Mouse (Mus musculus): ENCODE measurements around the gene Sema6d. TPM values are rescaled to one million over a fixed set of nuclear protein-coding genes. Genes with fewer than 3 reads are reported as not detected.

Gene Sema6d
- polyA plus RNA-seq, 2 experiments: 12.9 to 19.1 TPM

- Histone ChIP-seq H3K4me2 (replicated peaks; ENCODE audit: low read depth, low read length, severe bottlenecking) (no peak overlapping the region), H3K9ac (ENCODE audit: low read depth, low read length, severe bottlenecking) (no peak overlapping the region), H3K27ac (replicated peaks; ENCODE audit: low read depth, low read length) (no peak overlapping the region), H3K9me3 (ENCODE audit: control insufficient read depth, low read length) (no peaks in the 10 kb centered on the region), H3K4me1 (ENCODE audit: control insufficient read depth, insufficient read depth, low read length) (no peaks in the 10 kb centered on the region), H3K4me3 (replicated peaks; ENCODE audit: low read length) (no peak overlapping the region), H3K27me3 (ENCODE audit: control insufficient read depth, insufficient read depth, low read length) (no peaks in the 10 kb centered on the region), H3K36me3 (ENCODE audit: control insufficient read depth, insufficient read depth, low read length) (no peaks in the 10 kb centered on the region)
- ATAC-seq (ENCODE audit: low FRiP score, low read depth) (no peak), DNase-seq (ENCODE audit: low spot score) (no peak)
- no peak for TF ChIP-seq POLR2A (IDR thresholded peaks at IDR 0.05; ENCODE audit: borderline replicate concordance, extremely low read depth, insufficient read depth, insufficient read length)
Observed at GRCm38 (mm10) chr2:124477904-124478303, 388.1 kb downstream of the Sema6d start.

DNA sequence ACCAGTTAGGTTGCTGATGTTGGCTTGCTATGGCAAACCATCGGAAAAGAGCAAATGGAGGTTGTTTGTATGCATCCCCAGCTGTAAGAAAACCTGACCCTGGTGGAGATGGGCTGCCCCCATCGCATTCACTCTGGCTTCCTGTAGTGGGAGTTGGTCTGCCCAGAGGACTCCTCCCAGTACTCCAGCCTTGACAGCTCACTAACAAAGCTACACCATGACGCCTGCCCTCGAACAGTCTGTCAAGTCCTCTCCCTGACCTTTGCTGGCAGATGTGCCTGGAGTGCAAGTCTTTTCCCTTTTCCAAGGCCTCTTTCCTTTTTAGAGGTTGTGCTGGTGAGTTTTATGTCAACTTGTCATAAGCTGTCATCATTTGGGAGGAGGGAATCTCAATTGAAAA, 388.8 kb downstream of the Sema6d start:
- Histone ChIP-seq H3K27ac (replicated peaks; ENCODE audit: low read depth, low read length) (no peak overlapping the region), H3K27me3 (ENCODE audit: control insufficient read depth, insufficient read depth, low read length) (no peaks in the 10 kb centered on the region), H3K9me3 (ENCODE audit: control insufficient read depth, low read length) (no peaks in the 10 kb centered on the region), H3K9ac (ENCODE audit: low read depth, low read length, severe bottlenecking) (no peak overlapping the region), H3K36me3 (ENCODE audit: control insufficient read depth, insufficient read depth, low read length) (no peaks in the 10 kb centered on the region), H3K4me3 (replicated peaks; ENCODE audit: low read length) (no peak overlapping the region), H3K4me2 (replicated peaks; ENCODE audit: low read depth, low read length, severe bottlenecking) (no peak overlapping the region), H3K4me1 (ENCODE audit: control insufficient read depth, insufficient read depth, low read length) (no peaks in the 10 kb centered on the region)
- WGBS: 75% methylated on average over 4 of the region's 4 CpGs
- no peak for TF ChIP-seq POLR2A (IDR thresholded peaks at IDR 0.05; ENCODE audit: borderline replicate concordance, extremely low read depth, insufficient read depth, insufficient read length)
- ATAC-seq (ENCODE audit: low FRiP score, low read depth): no peak
- DNase-seq (ENCODE audit: low spot score): no peak

DNA sequence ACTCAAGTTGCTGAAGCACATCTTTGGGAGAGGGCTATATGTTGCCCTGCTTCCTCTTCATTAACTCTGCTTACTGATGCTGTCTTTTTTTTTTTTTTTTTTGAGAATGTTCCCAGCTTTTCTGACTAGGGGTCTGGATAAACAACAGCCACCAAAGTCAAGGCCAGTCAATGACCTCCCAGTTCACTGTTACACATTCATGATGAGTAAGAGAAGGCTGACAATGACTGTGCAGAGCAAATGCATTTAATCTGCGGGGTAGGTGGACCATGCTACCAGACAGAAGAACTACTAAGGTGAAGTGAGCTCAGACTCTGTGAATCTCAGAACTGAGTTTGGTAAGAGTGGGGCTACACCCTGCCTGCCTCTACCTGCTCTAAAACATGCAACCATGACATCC, 396.0 kb downstream of the Sema6d start:
- Histone ChIP-seq H3K9me3 (ENCODE audit: control insufficient read depth, low read length) (no peaks in the 10 kb centered on the region), H3K27me3 (ENCODE audit: control insufficient read depth, insufficient read depth, low read length) (no peaks in the 10 kb centered on the region), H3K36me3 (ENCODE audit: control insufficient read depth, insufficient read depth, low read length) (no peaks in the 10 kb centered on the region), H3K27ac (replicated peaks; ENCODE audit: low read depth, low read length) (no peak overlapping the region), H3K4me1 (ENCODE audit: control insufficient read depth, insufficient read depth, low read length) (no peaks in the 10 kb centered on the region), H3K4me2 (replicated peaks; ENCODE audit: low read depth, low read length, severe bottlenecking) (no peak overlapping the region), H3K4me3 (replicated peaks; ENCODE audit: low read length) (no peak overlapping the region), H3K9ac (ENCODE audit: low read depth, low read length, severe bottlenecking) (no peak overlapping the region)
- ATAC-seq (ENCODE audit: low FRiP score, low read depth) (no peak), DNase-seq (ENCODE audit: low spot score) (no peak)
- 97% methylated on average over 1 of the region's 1 CpGs for WGBS
- TF ChIP-seq POLR2A (IDR thresholded peaks at IDR 0.05; ENCODE audit: borderline replicate concordance, extremely low read depth, insufficient read depth, insufficient read length): no peak

- no peaks in the 10 kb centered on the region for H3K36me3 ChIP-seq (ENCODE audit: control insufficient read depth, insufficient read depth, low read length)
- no peak overlapping the region for H3K9ac ChIP-seq (ENCODE audit: low read depth, low read length, severe bottlenecking)
- ATAC-seq (ENCODE audit: low FRiP score, low read depth) (no peak), DNase-seq (ENCODE audit: low spot score) (peak; percentile 15)
- no peak overlapping the region for H3K4me2 ChIP-seq (replicated peaks; ENCODE audit: low read depth, low read length, severe bottlenecking)
- H3K4me3 ChIP-seq (replicated peaks; ENCODE audit: low read length): no peak overlapping the region
- TF ChIP-seq POLR2A (IDR thresholded peaks at IDR 0.05; ENCODE audit: borderline replicate concordance, extremely low read depth, insufficient read depth, insufficient read length): no peak
- WGBS: 73% methylated on average over 12 of the region's 12 CpGs
- no peaks in the 10 kb centered on the region for H3K4me1 ChIP-seq (ENCODE audit: control insufficient read depth, insufficient read depth, low read length)
- H3K27me3 ChIP-seq (ENCODE audit: control insufficient read depth, insufficient read depth, low read length): no peaks in the 10 kb centered on the region
- H3K9me3 ChIP-seq (ENCODE audit: control insufficient read depth, low read length): no peaks in the 10 kb centered on the region
- no peak overlapping the region for H3K27ac ChIP-seq (replicated peaks; ENCODE audit: low read depth, low read length)
Observed at GRCm38 (mm10) chr2:124490010-124490801, 400.4 kb downstream of the Sema6d start.

DNA sequence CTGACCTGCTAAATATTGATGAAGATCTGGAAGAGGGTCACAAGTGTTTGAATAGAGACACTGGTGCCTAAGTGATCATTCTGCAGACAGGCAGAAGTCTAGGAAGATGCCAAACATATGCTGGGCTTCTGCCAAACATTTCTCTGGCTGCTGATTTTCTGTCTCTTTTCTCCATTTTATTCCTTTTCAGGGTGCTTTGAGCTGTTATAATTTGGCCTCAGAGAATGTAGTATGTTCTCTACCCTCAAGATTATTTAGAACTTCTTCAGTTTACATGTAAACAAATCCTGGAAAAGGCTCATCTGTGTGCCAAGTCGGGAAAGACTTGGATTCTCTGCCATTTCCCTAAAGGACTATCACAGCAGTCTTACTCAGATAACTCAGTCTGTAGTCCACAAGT, 406.0 kb downstream of the Sema6d start:
- 83% methylated on average over 1 of the region's 1 CpGs for WGBS
- Histone ChIP-seq H3K9ac (ENCODE audit: low read depth, low read length, severe bottlenecking) (no peak overlapping the region), H3K27ac (replicated peaks; ENCODE audit: low read depth, low read length) (no peak overlapping the region), H3K4me1 (ENCODE audit: control insufficient read depth, insufficient read depth, low read length) (no peaks in the 10 kb centered on the region), H3K4me3 (replicated peaks; ENCODE audit: low read length) (no peak overlapping the region), H3K36me3 (ENCODE audit: control insufficient read depth, insufficient read depth, low read length) (no peaks in the 10 kb centered on the region), H3K4me2 (replicated peaks; ENCODE audit: low read depth, low read length, severe bottlenecking) (no peak overlapping the region), H3K9me3 (ENCODE audit: control insufficient read depth, low read length) (no peaks in the 10 kb centered on the region), H3K27me3 (ENCODE audit: control insufficient read depth, insufficient read depth, low read length) (no peaks in the 10 kb centered on the region)
- ATAC-seq (ENCODE audit: low FRiP score, low read depth) (no peak), DNase-seq (ENCODE audit: low spot score) (no peak)
- TF ChIP-seq POLR2A (IDR thresholded peaks at IDR 0.05; ENCODE audit: borderline replicate concordance, extremely low read depth, insufficient read depth, insufficient read length): no peak

All from limb, embryonic 14.5 days (tissue).